Mouse (Mus musculus): Measurements from ENCODE around the gene Galnt17. TPM values are rescaled to one million over a fixed set of nuclear protein-coding genes. Genes with fewer than 3 reads are reported as not detected.

The Galnt17 gene
- total RNA-seq, 2 experiments from 2014 or later = not detected

- no peak for ATAC-seq (ENCODE audit: poor library complexity, severe bottlenecking)
Observed at GRCm38 (mm10) chr5:131142606-131143005, 165.7 kb downstream of the Galnt17 start.

- no peak for ATAC-seq (ENCODE audit: poor library complexity, severe bottlenecking)
Observed at GRCm38 (mm10) chr5:131134809-131135208, 173.5 kb downstream of the Galnt17 start.

DNA sequence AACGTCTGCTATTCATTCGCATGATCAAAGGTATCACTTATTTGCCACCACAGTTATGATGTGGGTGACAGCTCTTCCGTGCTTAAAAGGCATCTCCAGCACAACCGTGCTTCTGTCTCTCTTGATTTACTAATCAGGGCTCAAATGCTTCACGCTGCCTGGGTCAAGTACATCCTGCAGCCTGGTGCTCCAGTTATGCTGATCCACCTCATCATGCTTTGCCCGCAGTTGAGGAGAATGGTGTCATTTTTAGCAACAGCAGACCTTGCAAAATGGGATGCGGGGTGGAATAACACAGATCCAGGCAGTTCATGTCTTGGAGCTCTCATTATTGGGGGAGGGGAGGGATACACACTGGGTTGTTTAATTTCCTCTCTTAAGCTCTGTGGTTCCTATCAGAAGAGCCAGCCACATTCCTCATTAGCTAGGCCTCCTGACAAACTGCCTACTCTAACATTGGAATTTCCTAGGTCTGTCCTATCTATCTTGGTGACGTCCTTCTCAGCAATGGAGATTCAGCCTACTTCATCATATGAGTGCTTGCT, 187.9 kb downstream of the Galnt17 start:
- no peak for ATAC-seq (ENCODE audit: poor library complexity, severe bottlenecking)

DNA sequence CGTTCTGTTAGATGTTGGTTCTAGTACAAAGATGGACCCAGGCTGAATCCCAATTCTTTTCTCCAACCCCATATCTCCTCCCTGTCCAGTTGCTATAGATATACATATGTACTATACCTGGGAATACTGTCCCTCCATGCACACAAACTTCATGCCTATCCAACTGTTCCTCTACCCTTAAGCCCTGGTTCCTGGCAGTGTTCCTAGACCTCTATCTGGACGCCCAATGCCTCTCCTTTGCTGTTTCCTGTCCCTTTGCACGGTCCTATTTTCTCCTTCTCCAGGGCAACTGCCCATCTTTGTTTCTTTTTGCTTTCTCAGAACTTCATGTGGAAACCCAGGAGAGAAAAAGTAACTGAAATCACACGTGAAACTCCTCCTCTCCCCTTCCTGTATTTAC, 188.4 kb downstream of the Galnt17 start:
- ATAC-seq (ENCODE audit: poor library complexity, severe bottlenecking) = no peak

- ATAC-seq (ENCODE audit: poor library complexity, severe bottlenecking) = no peak
Observed at GRCm38 (mm10) chr5:131117391-131118040, 190.8 kb downstream of the Galnt17 start.

GRCm38 (mm10) chr5:131113850-131114470, 194.3 kb downstream of the Galnt17 start:
- ATAC-seq (ENCODE audit: poor library complexity, severe bottlenecking) = no peak

GRCm38 (mm10) chr5:131107188-131107587, 201.1 kb downstream of the Galnt17 start:
- ATAC-seq (ENCODE audit: poor library complexity, severe bottlenecking) = no peak

- ATAC-seq (ENCODE audit: poor library complexity, severe bottlenecking) = no peak
Observed at GRCm38 (mm10) chr5:131096824-131097223, 211.5 kb downstream of the Galnt17 start.

DNA sequence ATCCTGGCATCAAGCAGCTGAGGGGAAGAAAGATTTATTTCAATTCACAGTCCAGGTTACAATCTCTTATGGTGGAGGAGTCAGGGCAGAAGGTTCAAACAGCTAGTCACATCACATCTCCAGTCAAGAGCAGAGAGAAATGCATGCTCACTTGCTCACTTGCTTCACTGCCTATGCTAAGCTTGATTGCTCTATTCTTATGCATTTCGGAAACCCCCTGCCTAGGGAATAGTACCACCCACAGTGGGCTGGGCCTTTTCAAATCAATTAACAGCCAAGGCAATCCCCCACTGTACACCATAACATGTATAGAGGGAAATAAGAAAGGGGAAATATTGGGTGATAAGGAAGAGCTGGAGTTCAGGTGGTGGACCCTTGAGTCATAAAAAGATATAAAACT, 212.7 kb downstream of the Galnt17 start:
- ATAC-seq (ENCODE audit: poor library complexity, severe bottlenecking) = no peak

DNA sequence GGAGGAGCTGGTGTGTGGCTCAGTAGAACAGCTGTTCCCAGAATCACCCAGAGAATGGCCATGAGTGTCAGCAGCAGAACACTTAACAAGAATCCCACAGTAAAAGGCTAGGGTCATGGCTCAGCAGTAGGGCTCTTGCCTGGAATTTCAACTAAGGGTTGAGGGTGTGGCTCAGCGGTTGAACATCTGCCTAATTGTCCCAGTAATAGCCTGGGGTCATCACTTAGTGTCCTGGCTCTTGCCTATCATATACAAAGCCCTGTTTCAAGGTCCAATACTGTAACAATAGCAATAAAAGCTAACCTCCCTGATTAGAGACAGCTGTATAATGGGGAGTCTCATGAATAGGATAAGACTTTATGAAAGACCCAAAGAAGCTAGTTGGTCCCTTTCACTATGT, 213.5 kb downstream of the Galnt17 start:
- ATAC-seq (ENCODE audit: poor library complexity, severe bottlenecking) = no peak

DNA sequence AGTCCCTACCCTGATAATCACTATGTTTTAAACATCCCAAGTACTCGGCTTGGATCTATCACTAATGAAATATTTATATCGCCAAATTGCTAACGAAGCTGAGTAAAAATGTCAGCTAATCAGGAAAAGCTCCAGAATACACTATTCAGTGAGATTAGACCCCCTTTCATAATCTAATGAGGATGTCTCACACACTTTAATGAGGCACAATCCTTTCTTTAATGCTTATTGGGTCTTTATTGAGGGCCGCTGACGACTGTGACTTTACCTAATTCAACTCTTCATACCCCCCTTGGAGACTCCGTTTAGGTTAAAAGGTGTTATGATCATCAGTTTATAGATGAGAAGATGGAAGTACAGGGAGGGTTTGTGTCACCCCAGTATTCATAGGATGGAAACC, 214.2 kb downstream of the Galnt17 start:
- ATAC-seq (ENCODE audit: poor library complexity, severe bottlenecking) = no peak

DNA sequence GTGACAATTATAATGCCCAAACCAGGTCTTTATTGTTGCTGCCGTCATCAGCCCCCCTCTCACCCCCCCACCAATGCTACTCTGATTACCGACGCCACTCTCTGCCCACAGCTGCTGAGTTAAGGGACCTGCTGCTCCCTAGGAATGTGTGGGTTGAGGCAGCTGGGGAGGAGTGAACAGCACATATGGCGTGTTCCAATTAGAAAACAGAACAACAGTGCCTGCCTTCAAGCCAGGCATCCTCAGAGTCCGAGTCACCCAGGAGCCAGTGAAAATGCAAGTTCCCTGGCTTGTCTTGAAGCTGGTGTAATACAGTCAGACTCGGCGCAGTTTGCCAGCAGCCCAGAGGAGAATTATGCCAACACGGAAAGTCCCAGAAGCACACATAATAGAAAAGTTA, 218.4 kb downstream of the Galnt17 start:
- no peak for ATAC-seq (ENCODE audit: poor library complexity, severe bottlenecking)

GRCm38 (mm10) chr5:131088866-131089265, 219.4 kb downstream of the Galnt17 start:
- ATAC-seq (ENCODE audit: poor library complexity, severe bottlenecking) = no peak

GRCm38 (mm10) chr5:131083072-131083657, 225.1 kb downstream of the Galnt17 start:
- no peak for ATAC-seq (ENCODE audit: poor library complexity, severe bottlenecking)

DNA sequence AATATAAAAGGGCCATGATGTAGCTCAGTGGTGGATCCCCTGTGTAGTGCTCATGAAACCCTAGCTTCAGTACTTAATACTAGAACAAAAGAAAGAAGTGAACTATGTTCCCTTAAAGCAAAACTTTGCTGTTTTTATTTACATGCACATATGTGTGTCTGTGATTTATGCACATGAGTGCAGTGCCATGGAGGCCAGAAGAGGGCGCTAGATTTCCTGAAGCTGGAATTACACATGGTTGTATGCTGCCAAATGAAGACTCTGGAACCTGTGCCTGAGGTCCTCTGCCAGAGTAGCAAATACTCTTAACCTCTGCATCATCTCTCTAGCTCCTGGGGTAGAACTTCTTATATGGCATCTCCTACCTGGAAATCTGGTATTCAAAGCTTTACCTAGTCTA, 230.6 kb downstream of the Galnt17 start:
- ATAC-seq (ENCODE audit: poor library complexity, severe bottlenecking) = no peak

GRCm38 (mm10) chr5:131075795-131076194, 232.5 kb downstream of the Galnt17 start:
- no peak for ATAC-seq (ENCODE audit: poor library complexity, severe bottlenecking)

DNA sequence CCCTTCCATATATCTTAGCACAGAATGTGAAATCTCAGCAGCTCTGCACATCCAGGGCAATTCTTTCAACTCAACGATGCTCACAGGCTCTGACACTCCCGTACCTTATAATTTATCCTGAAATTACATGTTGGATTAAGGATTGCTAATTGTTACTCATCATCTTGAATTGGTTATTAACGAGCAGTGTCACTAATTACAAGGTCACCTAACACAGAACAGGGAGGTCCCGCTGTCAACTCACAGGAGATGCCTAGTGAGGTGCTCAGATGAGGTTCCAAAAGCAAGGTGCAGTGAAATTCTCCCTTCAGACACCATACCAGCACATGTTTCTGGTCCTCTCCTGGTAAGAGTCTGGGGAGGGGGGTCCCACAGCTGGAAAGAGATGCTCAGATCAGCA, 234.0 kb downstream of the Galnt17 start:
- ATAC-seq (ENCODE audit: poor library complexity, severe bottlenecking) = no peak

DNA sequence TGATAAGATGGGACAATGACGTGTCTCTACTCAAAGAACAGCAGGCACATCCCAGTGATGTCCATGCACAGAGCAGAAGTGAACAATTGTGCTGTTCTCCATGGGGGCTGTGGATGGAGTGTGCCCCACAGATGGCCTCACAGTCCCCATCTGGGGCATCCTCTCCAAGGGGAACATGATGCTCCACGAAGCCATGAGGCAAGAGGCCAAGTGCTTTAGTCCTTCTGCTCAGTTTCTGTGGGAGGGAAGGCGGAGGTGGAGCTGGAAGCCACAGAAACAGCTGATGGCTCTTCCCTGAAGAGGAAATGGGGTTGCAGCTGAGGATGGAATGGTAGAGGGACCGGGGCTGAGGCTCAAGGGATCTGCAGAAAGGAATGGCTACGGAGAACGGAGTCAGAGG, 243.1 kb downstream of the Galnt17 start:
- no peak for ATAC-seq (ENCODE audit: poor library complexity, severe bottlenecking)

GRCm38 (mm10) chr5:131048505-131048904, 259.8 kb downstream of the Galnt17 start:
- ATAC-seq (ENCODE audit: poor library complexity, severe bottlenecking) = no peak

DNA sequence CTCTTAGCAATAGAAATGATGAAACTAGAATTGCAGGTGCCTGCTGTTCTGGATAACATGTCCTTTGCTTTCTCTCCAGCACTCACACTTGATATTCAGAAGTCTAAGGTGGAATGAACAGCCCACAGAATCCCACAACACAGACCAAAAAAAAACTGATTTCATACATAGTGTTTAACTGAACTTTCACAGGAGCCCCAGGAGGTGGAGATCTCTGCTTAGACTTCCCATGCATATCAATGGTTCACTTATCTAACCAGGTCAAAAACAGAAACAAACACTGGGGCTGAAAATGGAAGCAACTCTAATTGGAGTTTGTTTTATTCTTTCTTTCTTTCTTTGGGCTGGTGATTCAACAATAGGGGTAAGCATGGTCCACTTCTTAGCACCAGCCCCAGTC, 265.2 kb downstream of the Galnt17 start:
- ATAC-seq (ENCODE audit: poor library complexity, severe bottlenecking) = no peak

- no peak for ATAC-seq (ENCODE audit: poor library complexity, severe bottlenecking)
Observed at GRCm38 (mm10) chr5:131040441-131040840, 267.9 kb downstream of the Galnt17 start.

Measured in megakaryocyte, adult 5-6 weeks (primary cell).